Mouse (Mus musculus) 416B (cell line): ENCODE measurements around the gene Heatr5b.
A peak's percentile ranks its signal among the peaks of the same experiment; 100 is the strongest.
"Not testable (repeated sequence)": the region's sequence is repeated elsewhere in the genome, so short reads cannot be mapped to it uniquely, and the experiment has no call there.

Source experiments
- DNase-seq: peaks from one replicate; pipeline ENCODE4 v3.0.0; 2011; ENCODE audit warnings: low read depth

Heatr5b gene

GRCm38 (mm10) chr17:78834856-78835835, at the start of gene Heatr5b, which contains the start of gene Gpatch11:
TSS of gene Heatr5b (minus strand) at chr17:78835364.
TSS of gene Gpatch11 (plus strand) at chr17:78835567.
- DNase-seq = peak; percentile 95

- DNase-seq = no peak
Measured at GRCm38 (mm10) chr17:78883291-78883690, 48.1 kb upstream of the Heatr5b start.

- peak; percentile 77 for DNase-seq
Measured at GRCm38 (mm10) chr17:78882401-78883112, 47.4 kb upstream of the Heatr5b start, which contains the start of gene Eif2ak2. TSS of gene Eif2ak2 (minus strand) at chr17:78882573.

- DNase-seq = peak; percentile 54
Measured at GRCm38 (mm10) chr17:78881878-78882304, 46.7 kb upstream of the Heatr5b start.

- no peak for DNase-seq
Measured at GRCm38 (mm10) chr17:78873886-78874285, 38.7 kb upstream of the Heatr5b start.

GRCm38 (mm10) chr17:78856243-78856642, 21.1 kb upstream of the Heatr5b start:
- no peak for DNase-seq

- no peak for DNase-seq
Measured at GRCm38 (mm10) chr17:78842271-78842928, 7.2 kb upstream of the Heatr5b start.

- peak; percentile 50 for DNase-seq
Measured at GRCm38 (mm10) chr17:78836056-78836455, 892 bp upstream of the Heatr5b start.

- DNase-seq = no peak
Measured at GRCm38 (mm10) chr17:78824346-78824745, 10.8 kb downstream of the Heatr5b start.

- no peak for DNase-seq
Measured at GRCm38 (mm10) chr17:78809582-78809981, 25.6 kb downstream of the Heatr5b start.

- DNase-seq = peak; percentile 35
Measured at GRCm38 (mm10) chr17:78809019-78809418, 26.1 kb downstream of the Heatr5b start.

- DNase-seq = peak; percentile 6
Measured at GRCm38 (mm10) chr17:78797222-78797621, 37.9 kb downstream of the Heatr5b start.

- peak; percentile 36 for DNase-seq
Measured at GRCm38 (mm10) chr17:78794390-78794789, 40.8 kb downstream of the Heatr5b start.

- no peak for DNase-seq
Measured at GRCm38 (mm10) chr17:78792122-78792521, 43.0 kb downstream of the Heatr5b start.

GRCm38 (mm10) chr17:78791690-78792070, 43.5 kb downstream of the Heatr5b start:
- no peak for DNase-seq

GRCm38 (mm10) chr17:78791068-78791689, 44.0 kb downstream of the Heatr5b start:
- DNase-seq = no peak

GRCm38 (mm10) chr17:78788273-78788672, 46.9 kb downstream of the Heatr5b start:
- DNase-seq = not testable (repeated sequence)

- DNase-seq = no peak
Measured at GRCm38 (mm10) chr17:78778765-78779164, 56.4 kb downstream of the Heatr5b start.

GRCm38 (mm10) chr17:78772317-78772716, 62.8 kb downstream of the Heatr5b start:
- DNase-seq = no peak

GRCm38 (mm10) chr17:78770932-78771331, 64.2 kb downstream of the Heatr5b start:
- DNase-seq = no peak

- DNase-seq = no peak
Measured at GRCm38 (mm10) chr17:78769341-78769740, 65.8 kb downstream of the Heatr5b start.

- DNase-seq = no peak
Measured at GRCm38 (mm10) chr17:78768937-78769336, 66.2 kb downstream of the Heatr5b start.
